Mouse (Mus musculus) T-helper 17 cell (primary cell): ENCODE data around the gene 2310057N15Rik.
"Not testable (repeated sequence)": the region's sequence is repeated elsewhere in the genome, so short reads cannot be mapped to it uniquely, and the experiment has no call there.

Experiments used
- in situ Hi-C, 2 experiments: fragments of 300-600 bp; cut with MboI, MseI; formaldehyde crosslinking; loops; 1 replicate in 1 of 2; 2 replicates in 1 of 2; pipeline ENCODE4 v1.15.1; 2025; ENCODE audit warnings: high pct_unique_total_duplicates in 2 of 2

Gene 2310057N15Rik

DNA sequence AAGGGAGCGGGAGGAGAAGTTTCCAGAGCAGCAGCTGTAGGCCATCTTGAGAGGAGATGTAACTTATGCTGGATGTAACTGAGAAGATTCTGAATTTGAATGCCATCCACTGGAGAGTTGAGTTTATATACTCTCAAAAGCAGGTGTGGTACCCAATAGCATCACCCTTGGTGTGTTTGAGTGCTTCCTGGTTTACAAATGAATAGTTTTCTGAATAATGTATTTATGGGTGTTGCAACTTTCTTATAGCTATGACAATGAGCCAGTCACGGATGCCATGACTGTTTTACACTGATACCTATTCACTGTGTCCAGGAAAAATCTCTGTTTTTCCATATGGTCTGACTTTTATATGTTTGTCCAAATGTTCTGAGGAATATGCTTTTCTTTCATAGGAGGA lies at the start of gene 2310057N15Rik:
Gene 2310057N15Rik, minus strand, starts transcription at position 101 of the 400 bp plus-strand sequence.
- in situ Hi-C loops: no loop called here

DNA sequence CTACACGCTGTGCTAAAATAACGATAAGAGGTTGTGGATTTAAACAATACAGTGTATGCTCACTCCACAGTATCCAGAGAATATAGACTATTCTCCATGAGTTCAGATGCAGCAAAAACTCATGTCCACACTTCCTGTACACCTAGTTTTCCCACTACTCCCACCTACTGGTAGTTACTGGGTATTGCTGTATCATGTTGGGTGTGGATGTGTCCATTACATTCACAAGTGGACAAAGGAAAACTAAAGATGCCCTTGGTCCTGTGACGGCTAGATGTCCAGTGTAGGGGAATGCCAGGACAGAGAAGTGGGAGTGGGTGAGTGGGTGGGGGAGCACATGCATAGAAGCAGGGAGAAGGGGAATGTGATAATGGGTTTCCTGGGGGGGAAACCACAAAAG lies 49.7 kb upstream of the 2310057N15Rik start:
- in situ Hi-C loops: no loop called here

DNA sequence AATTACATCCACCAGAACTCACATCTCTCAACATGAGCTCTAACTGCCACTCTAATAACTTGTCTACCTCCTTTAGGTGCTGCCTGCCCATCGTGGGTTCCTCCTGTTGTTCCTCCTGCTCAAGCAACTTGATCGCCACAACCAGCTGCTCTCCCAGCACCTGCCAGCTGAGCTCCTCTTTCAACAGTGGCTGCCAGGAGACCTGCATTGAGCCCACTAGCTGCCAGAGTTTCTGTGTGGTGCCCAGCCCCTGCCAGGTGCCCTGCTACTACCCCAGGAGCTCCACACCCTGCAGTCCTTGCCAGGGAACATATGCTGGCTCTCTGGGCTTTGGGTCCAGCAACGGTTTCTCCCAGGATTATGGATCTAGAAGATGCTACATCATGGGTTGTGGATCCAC lies 46.1 kb upstream of the 2310057N15Rik start, which contains the start of gene Krtap15:
Gene Krtap15, plus strand, starts transcription at position 150 of the 400 bp plus-strand sequence.
- in situ Hi-C loops: no loop called here

DNA sequence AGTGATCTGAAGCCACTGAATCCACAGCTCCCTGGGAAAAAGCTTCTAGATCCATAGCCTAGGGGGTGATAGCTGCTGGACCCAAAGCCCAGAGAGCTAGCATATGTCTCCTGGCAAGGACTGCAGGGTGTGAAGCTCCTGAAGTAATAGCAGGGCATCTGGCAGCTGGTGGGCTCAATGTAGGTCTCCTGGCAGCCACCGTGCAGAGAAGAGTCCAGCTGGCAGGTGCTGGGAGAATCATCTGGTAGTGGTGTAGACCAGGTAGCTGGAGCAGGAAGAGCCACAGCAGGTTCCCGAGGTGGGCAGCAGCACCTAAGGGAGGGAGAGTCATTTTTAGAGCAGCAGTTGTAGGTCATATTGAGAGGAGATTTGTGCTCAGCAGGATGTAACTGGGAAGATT lies 37.8 kb upstream of the 2310057N15Rik start, which contains the start of gene Gm20741:
Gene Gm20741, minus strand, starts transcription at position 394 of the 400 bp plus-strand sequence.
- in situ Hi-C loops: no loop called here

DNA sequence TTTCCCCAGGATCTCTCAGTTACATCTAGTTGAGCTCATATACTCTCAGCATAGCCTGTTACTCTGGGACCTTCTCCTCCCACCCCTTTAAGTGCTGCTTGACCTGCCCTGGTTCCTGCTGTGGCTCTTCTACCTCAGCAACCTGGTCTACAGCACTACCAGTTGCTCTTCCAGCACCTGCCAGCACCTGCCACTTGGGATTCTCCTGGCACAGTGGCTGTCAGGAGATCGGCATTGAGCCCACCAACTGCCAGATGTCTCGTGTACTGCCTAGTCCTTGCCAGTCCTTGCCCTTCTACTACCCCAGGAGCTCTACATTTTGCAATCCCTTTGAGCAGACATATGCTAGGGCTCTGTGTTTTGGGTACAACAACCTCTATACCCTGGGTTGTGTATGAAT lies 12.8 kb upstream of the 2310057N15Rik start:
- in situ Hi-C loops: no loop called here

DNA sequence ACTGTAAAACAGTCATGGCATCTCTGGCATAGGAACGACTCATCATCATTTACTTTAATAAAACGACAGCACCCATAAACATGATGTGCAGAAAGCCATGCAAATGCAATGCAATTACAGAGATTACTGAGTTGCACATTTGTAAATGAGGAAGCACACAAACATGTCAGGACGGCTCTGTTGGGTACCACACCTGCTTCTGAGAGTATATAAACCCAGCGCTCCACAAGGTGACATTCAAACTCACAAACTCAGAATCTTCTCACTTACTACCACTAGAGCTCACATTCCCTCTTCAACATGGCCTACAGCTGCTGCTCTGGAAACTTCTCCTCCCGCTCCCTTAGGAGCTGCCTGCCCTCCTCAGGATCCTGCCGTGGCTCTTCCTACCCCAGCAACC lies 3.6 kb upstream of the 2310057N15Rik start, which contains the start of gene Gm5965:
Gene Gm5965, plus strand, starts transcription at position 301 of the 400 bp plus-strand sequence.
- in situ Hi-C loops: no loop called here

DNA sequence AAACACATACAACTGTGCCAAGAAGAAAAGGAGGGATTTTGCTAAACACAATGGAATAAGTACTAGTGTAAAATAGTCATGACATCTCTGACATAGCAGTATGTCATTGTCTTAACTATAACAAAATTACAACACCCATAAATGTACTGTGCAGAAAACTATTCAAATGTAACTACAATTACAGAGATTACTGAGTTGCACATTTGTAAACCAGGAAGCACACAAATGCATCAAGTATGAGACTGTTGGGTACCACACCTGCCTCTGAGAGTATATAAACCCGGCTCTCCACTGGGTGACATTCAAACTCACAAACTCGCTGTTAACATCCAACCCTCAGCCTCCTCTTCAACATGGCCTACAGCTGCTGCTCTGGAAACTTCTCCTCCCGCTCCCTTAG lies 15.5 kb downstream of the 2310057N15Rik start, which contains the start of gene 2310034C09Rik:
Gene 2310034C09Rik, plus strand, starts transcription at position 301 of the 400 bp plus-strand sequence.
- in situ Hi-C loops: not testable (repeated sequence)

DNA sequence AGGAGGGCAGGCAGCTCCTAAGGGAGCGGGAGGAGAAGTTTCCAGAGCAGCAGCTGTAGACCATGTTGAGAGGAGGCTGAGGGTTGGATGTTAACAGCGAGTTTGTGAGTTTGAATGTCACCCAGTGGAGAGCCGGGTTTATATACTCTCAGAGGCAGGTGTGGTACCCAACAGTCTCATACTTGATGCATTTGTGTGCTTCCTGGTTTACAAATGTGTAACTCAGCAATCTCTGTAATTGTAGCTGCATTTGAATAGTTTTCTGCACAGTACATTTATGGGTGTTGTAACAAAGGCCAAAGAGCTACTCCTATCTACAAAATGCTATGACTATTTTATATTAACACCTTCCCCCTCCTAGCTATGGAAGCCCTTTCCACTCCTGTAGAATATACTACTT lies 22.5 kb downstream of the 2310057N15Rik start, which contains the start of gene Krtap13:
Gene Krtap13, minus strand, starts transcription at position 101 of the 400 bp plus-strand sequence.
- in situ Hi-C loops: not testable (repeated sequence)

DNA sequence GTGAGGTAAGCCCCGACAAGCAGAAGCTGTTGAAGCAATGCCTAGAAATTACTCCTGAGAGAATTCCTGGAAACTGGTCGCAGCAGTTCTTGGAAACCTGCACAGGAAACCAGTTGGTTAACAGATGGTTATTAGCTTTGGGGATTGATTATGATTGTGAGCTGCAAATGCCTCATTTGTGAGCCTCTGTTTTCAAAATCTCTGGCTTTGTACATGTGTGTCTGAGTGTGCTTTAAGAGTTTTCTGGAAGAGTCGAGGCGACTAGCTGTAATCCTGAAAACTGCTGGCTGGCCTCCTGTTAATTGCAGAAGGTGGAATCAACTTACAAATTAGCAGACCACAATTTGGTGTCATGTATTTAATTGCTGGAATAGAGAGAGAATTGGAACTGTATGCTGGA lies 26.1 kb downstream of the 2310057N15Rik start:
- in situ Hi-C loops: loop anchor here in 1 of 2 experiments (10.0 kb wide), 1 partner anchor 367 kb away; no protein-coding TSS in a partner anchor

DNA sequence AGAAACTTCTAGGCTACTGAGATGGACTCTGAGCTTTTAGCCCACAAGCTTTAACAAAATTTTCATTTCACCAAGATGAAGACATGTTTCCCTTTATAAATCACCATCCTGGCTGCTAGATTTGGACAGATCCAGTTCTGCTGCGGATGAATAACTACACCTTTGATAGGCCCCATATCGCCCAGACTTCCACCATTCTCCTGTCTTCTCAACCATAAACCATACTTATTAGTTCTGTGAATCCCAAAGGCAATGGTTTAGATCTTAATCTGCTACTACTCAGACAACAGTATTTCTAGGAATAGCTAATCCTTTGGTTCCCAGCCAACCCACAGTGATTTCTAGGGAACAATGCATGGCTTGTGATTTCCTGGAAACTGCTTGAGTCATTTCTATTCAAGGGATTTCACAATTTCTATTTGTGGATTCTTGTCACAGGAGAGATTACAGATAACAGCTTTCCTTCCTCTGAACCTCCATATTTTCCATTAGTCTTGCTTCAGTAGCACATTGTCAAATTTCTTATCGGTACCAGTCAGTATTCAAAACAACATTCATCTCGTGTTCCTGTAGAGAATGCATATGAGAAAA lies 29.2 kb downstream of the 2310057N15Rik start:
- in situ Hi-C loops: loop anchor here in 1 of 2 experiments (10.0 kb wide), 1 partner anchor 370 kb away; no protein-coding TSS in a partner anchor

DNA sequence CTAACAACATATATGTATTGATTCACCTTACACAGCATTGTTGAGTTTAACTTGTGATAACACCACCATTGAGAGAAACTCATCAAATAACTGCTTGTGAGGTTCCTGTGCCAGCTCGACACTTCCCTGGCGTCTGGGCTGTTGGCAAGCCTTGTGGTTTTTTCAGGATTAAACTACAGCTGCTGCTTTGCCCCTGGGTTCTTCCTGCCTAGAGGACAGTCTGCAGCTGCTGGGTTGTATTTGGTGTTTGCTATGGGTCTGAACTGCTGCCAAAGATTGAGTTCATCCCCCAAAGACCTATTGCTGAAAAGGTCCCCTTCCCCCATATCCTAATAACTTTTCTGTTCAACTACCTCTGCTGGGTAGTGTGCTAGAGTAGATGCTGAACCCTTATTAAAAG lies 38.6 kb downstream of the 2310057N15Rik start:
- in situ Hi-C loops: no loop called here

DNA sequence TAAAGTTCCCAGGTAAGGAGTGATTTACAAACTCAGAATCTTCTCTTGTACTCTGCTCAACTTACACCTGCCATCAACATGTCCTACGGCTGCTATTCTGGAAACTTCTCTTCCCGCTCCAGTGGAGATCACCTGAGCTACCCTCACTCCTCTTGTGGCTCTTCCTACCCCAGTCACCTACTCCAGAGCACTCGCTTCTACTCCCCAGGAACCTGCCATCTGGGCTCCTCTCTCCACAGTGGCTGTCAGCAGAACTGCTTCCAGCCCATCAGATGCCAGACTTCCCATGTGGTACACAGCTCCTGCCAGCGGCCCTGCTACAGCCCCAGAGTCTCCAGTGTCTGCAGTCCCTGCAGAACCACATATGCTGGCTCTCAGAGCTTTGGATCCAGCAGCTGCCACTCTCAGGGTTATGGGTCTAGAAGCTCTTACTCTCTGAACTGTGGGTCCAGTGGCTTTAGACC lies 45.2 kb downstream of the 2310057N15Rik start, which contains the start of gene Krtap13-1:
Gene Krtap13-1, plus strand, starts transcription at position 51 of the 464 bp plus-strand sequence.
- in situ Hi-C loops: no loop called here
